Mouse (Mus musculus) ES-E14 (cell line): Measurements from ENCODE around the gene Gm9944. TPM values are rescaled to one million over a fixed set of nuclear protein-coding genes. Genes with fewer than 3 reads are reported as not detected.

Source experiments
- DNase-seq: peaks from one replicate; pipeline ENCODE4 v3.0.0-alpha.2; 2013; ENCODE audit warnings: low read depth, low spot score
- H3K27ac ChIP-seq: 2 replicates; pipeline ENCODE4 v1.5.1; 2012; ENCODE audit warnings: low read depth, mild to moderate bottlenecking, low read length, moderate library complexity, mixed read lengths; ENCODE audit not compliant: poor library complexity, insufficient read depth, severe bottlenecking
- H3K36me3 ChIP-seq: 2 replicates; pipeline ENCODE4 v1.6.1; 2012; ENCODE audit warnings: mild to moderate bottlenecking, low read length, moderate library complexity, mixed read lengths; ENCODE audit not compliant: control insufficient read depth, poor library complexity, insufficient read depth, severe bottlenecking
- H3K4me1 ChIP-seq, 2 experiments: fragments of 150-350 bp in 1 of 2; sonication (generic) in 1 of 2; 2 replicates each; pipeline ENCODE4 v1.6.1; 2012; ENCODE audit warnings: low read length in 2 of 2, mild to moderate bottlenecking in 1 of 2, mixed read lengths in 1 of 2; ENCODE audit not compliant: control insufficient read depth in 2 of 2, insufficient read depth in 2 of 2, poor library complexity in 1 of 2
- H3K4me3 ChIP-seq, 2 experiments: fragments of 150-350 bp in 1 of 2; sonication (generic) in 1 of 2; 2 replicates each; pipeline ENCODE4 v1.5.1; 2012; ENCODE audit warnings: low read length in 2 of 2, low read depth in 1 of 2, mild to moderate bottlenecking in 1 of 2, mixed read lengths in 1 of 2; ENCODE audit not compliant: insufficient read depth in 1 of 2, poor library complexity in 1 of 2, severe bottlenecking in 1 of 2
- H3K9ac ChIP-seq: 2 replicates; pipeline ENCODE4 v1.6.1; 2012; ENCODE audit warnings: low read depth, mild to moderate bottlenecking, low read length, mixed read lengths; ENCODE audit not compliant: poor library complexity, insufficient read depth, severe bottlenecking
- H3K9me3 ChIP-seq: fragments of 150-350 bp; sonication (generic); 2 replicates; pipeline ENCODE4 v1.6.1; 2012; ENCODE audit warnings: low read depth, mild to moderate bottlenecking, low read length; ENCODE audit not compliant: control insufficient read depth, insufficient read depth
- CHD2 ChIP-seq: IDR thresholded peaks from 2 replicates; pipeline ENCODE4 v1.6.1; 2014; ENCODE audit warnings: mild to moderate bottlenecking, low read depth, low read length, inconsistent platforms
- HCFC1 ChIP-seq: IDR thresholded peaks from 2 replicates; pipeline ENCODE4 v1.6.1; 2012; ENCODE audit warnings: low read length, inconsistent platforms, borderline replicate concordance; ENCODE audit not compliant: insufficient read depth
- MAFK ChIP-seq: IDR thresholded peaks from 2 replicates; pipeline ENCODE4 v1.6.1; 2014; ENCODE audit warnings: mild to moderate bottlenecking, low read depth, low read length, inconsistent platforms; ENCODE audit not compliant: insufficient read depth
- ZC3H11A ChIP-seq: IDR thresholded peaks from 2 replicates; pipeline ENCODE4 v1.6.1; 2012; ENCODE audit warnings: low read depth, mild to moderate bottlenecking, inconsistent platforms, low read length, borderline replicate concordance
- ZNF384 ChIP-seq: IDR thresholded peaks from 2 replicates; pipeline ENCODE4 v1.6.1; 2012; ENCODE audit warnings: low read depth, low read length, inconsistent platforms
- in situ Hi-C, 2 experiments: fragments of 600-800 bp; cut with MboI; formaldehyde crosslinking; loops; one replicate each; pipeline ENCODE4 v1.15.1; 2025; ENCODE audit warnings: low sequenced_read_pairs in 2 of 2, inconsistent platforms in 1 of 2; ENCODE audit not compliant: unreplicated experiment in 2 of 2
- total RNA-seq: library from RNA; depleted of rRNA; stranded (reverse); fragments of 300-350 nt; gene quantifications from 2 replicates; pipeline ENCODE4 v1.2.3, GENCODE M21; 2012

Gm9944 gene
- total RNA-seq, 1 experiment, result not detected

DNA sequence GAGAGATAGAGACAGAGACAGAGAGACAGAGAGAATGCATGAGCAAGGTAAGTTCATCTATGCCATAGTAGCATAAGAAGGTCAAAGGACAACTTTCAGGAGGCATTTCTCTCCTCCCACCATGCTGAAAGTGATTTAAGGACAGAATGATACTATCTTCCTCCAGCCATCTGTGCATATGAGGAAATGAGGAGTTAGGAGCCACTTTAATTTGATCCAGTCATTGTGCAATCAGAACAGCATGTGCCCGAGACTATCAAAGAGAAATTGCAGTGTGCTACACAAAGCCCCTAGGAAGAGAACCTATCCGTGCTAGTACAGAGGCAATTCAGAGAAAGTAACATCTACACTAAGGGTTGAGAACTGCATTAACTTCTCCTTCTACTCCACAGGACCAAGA lies 4.6 kb downstream of the Gm9944 start:
- Histone ChIP-seq H3K4me1 (no peaks in the 10 kb centered on the region), H3K27ac (no peak overlapping the region), H3K4me3 (no peak overlapping the region), H3K9ac (no peak overlapping the region), H3K36me3 (no peaks in the 10 kb centered on the region), H3K9me3 (no peaks in the 10 kb centered on the region)
- TF ChIP-seq CHD2 (no peak), ZNF384 (no peak), MAFK (no peak), ZC3H11A (no peak)
- DNase-seq, result no peak
- in situ Hi-C loops, result no loop called here

DNA sequence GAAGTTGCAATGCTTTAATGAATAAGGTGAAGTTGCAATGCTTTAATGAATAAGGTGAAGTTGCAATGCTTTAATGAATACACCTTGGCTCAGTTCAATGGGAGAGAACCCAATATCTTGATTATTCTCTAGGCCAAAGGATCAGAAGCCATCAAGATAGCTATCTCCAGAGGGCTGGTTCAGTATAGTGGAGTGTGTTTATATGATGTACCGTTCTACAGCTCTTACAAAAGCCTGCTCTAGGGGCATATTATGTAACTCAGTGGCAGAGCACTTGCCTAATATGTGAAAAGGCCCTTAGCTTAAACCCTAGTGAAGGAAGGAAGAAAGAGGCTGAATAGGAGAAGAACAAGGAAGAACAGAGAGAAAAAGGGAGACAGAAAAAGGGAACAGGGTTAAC lies 11.5 kb downstream of the Gm9944 start:
- Histone ChIP-seq H3K9ac (no peak overlapping the region), H3K4me3 (no peak overlapping the region), H3K36me3 (no peaks in the 10 kb centered on the region), H3K9me3 (no peaks in the 10 kb centered on the region), H3K27ac (no peak overlapping the region), H3K4me1 (no peaks in the 10 kb centered on the region)
- in situ Hi-C loops, result no loop called here
- TF ChIP-seq HCFC1 (no peak), MAFK (no peak), CHD2 (no peak), ZNF384 (no peak), ZC3H11A (no peak)
- no peak for DNase-seq

DNA sequence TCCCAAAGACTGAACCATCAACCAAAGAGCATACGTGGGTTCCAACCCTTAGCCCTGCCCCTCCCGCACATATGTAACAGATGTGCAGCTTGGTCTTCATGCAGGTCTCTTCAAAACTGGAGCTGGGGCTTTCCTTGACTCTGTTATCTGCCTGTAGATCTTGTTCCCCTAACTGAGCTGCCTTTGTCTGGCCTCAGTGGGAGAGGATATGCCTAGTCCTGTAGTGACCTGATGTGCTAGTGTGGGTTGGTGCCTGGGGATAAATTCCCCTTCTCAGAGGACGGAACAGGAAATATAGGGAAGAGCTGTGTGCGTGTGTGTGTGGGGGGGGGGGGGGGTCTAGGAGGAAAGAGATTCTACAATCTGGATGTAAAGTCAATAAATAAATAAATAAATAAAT lies 12.0 kb downstream of the Gm9944 start:
- in situ Hi-C loops, result no loop called here
- no peaks in the 10 kb centered on the region for H3K4me1 ChIP-seq
- no peak for TF ChIP-seq ZC3H11A
- no peak for TF ChIP-seq ZNF384
- TF ChIP-seq MAFK, result no peak
- no peak for TF ChIP-seq HCFC1
- no peak for TF ChIP-seq CHD2

DNA sequence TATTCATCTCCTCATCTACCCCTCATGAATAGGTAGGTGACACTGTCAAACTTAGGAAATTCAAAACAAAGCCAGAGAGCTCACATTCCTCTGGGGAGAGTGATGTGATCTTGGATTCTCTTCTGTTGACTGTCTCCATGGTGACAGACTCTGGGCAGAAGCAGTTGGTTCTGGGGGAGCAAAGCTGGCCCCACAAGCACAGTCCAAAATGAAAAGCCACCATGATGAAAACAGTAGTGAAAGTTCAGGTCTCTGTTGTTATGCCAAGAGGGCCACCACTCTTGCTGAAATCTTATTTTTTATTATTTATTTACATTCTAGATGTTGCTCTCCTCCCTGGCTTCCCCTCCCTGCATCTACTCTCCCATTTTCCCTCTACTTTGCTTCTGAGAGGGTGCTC lies 14.4 kb downstream of the Gm9944 start, which contains the start of gene 1700012P22Rik:
TSS of gene 1700012P22Rik (minus strand) at position 101 of the 400 bp plus-strand sequence.
- no peak for TF ChIP-seq HCFC1
- no peak for TF ChIP-seq CHD2
- no peak for TF ChIP-seq ZNF384
- TF ChIP-seq ZC3H11A, result no peak
- no peak for TF ChIP-seq MAFK
- Histone ChIP-seq H3K9ac (no peak within 1 kb of the TSS), H3K4me1 (no peaks in the 10 kb centered on the region), H3K4me3 (no peak within 1 kb of the TSS), H3K36me3 (no peaks in the 10 kb centered on the region), H3K27ac (no peak within 1 kb of the TSS), H3K9me3 (no peaks in the 10 kb centered on the region)
- no peak for DNase-seq
- in situ Hi-C loops, result no loop called here

More for the DNA sequence above, 12.0 kb downstream of the Gm9944 start:
- DNase-seq, result no peak
- Histone ChIP-seq H3K4me3 (no peak overlapping the region), H3K9me3 (no peaks in the 10 kb centered on the region), H3K9ac (no peak overlapping the region), H3K27ac (no peak overlapping the region), H3K36me3 (no peaks in the 10 kb centered on the region)

DNA sequence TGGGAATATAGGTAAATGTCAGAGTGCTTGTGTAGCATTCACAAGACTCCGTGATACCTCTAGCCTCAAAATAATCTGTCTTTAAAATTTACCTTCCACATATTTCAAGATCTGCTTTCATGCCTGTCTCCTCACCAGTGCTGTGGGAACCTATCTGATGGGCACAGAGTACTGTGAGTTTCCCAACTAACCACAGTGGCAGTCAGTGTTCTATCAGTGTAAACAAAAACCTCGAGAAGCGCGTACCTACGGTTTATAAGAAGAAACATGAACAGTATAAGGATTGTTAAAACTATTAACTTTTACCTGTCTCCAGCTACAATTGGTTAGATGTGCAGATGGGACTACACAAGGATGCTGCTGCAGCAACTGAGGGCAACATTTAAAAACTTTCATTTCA lies 19.9 kb downstream of the Gm9944 start:
- no peak overlapping the region for H3K4me3 ChIP-seq
- no peak for DNase-seq
- in situ Hi-C loops, result no loop called here

More for the DNA sequence above, 19.9 kb downstream of the Gm9944 start:
- H3K27ac ChIP-seq, result no peak overlapping the region
- no peaks in the 10 kb centered on the region for H3K36me3 ChIP-seq
- TF ChIP-seq HCFC1 (no peak), CHD2 (no peak), ZC3H11A (no peak), MAFK (no peak), ZNF384 (no peak)
- H3K9me3 ChIP-seq, result no peaks in the 10 kb centered on the region
- H3K4me1 ChIP-seq, result no peaks in the 10 kb centered on the region
- no peak overlapping the region for H3K9ac ChIP-seq
